Mouse (Mus musculus): ENCODE results near the gene Igsf21.

DNA sequence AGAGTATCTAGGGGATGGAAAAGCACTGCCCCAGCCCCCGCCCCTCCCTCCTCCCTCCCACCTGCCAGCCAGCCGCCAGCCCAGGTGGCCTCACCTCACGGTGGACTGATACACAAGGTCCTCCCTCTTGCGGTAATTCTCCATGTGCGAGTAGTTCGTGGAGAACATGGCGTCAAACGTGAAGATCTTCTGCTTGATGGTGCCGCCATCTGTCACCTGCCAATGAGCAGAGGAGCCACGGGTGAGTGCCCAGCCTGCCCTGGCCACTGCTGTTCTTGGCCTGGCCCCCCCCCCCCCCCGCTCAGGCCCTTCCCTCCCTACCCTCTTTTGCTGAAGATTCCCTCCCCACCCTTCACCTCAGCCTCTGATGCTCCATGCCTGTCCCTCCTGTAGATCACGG is 139.4 kb downstream of the Igsf21 start:
- TF ChIP-seq EP300 (IDR thresholded peaks at IDR 0.05; ENCODE audit: low read depth) (no peak), CTCF (IDR thresholded peaks at IDR 0.05; ENCODE audit: low read depth) (no peak)
